Mouse (Mus musculus) spleen, adult 2 months (tissue): Measurements from ENCODE around the gene Gm26661.

Source experiments
- CTCF ChIP-seq: fragments of 200-500 bp; IDR thresholded peaks from 2 replicates; pipeline ENCODE4 v1.5.1; 2011; ENCODE audit warnings: mild to moderate bottlenecking, inconsistent platforms; ENCODE audit not compliant: insufficient read depth, insufficient read length, insufficient replicate concordance; ENCODE audit errors: extremely low read depth
- POLR2A ChIP-seq: fragments of 200-500 bp; IDR thresholded peaks from 2 replicates; pipeline ENCODE4 v1.6.1; 2011; ENCODE audit warnings: low read depth, low read length, inconsistent platforms

- TF ChIP-seq CTCF = no peak
- no peak for TF ChIP-seq POLR2A
Observed at GRCm38 (mm10) chr14:7832440-7832783, 41.0 kb downstream of the Gm26661 start.
